Mouse (Mus musculus): ENCODE results near the gene Zdbf2. TPM values are rescaled to one million over a fixed set of nuclear protein-coding genes. Genes with fewer than 3 reads are reported as not detected.

The Zdbf2 gene
- total and polyA plus RNA-seq, 3 experiments = not detected

DNA sequence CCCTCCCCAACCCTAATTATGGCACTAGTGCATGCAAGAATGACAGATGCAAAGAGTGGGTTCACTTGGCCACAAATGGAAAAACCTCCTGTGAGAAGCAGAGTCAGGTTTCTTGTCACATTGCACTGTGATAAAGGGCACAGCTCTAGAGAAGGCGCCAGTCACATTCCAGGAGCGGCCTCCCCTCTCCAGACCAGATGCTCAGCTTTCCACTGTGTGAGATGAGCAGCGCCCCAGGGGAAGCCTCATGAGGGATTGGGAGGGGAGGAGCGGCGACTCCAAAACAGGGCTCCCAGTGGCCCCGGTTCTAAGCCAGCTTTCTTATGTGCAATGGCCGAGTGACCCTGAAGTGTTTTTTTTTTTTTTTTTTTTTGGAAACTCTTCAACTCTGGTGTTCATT, 47.2 kb upstream of the Zdbf2 start:
- Histone ChIP-seq H3K79me2 (replicated peaks; ENCODE audit: control insufficient read depth, extremely low read depth, insufficient read depth, poor library complexity, severe bottlenecking) (no peaks in the 10 kb centered on the region), H3K4me3 (replicated peaks in 1 of 3; ENCODE audit: low read depth in 2 of 3, low read length in 2 of 3, poor library complexity in 1 of 3) (no peak overlapping the region), H3K4me2 (ENCODE audit: insufficient read depth, low read depth, poor library complexity, severe bottlenecking) (no peak overlapping the region), H3K4me1 (ENCODE audit: control insufficient read depth in 1 of 2, insufficient read depth in 2 of 2) (no peaks in the 10 kb centered on the region), H3K27ac (ENCODE audit: insufficient read depth, low read depth) (no peak overlapping the region), H3K9ac (ENCODE audit: insufficient read depth, low read depth) (no peak overlapping the region), H3K9me3 (replicated peaks; ENCODE audit: low read length) (no peaks in the 10 kb centered on the region), H3K27me3 (replicated peaks) (no peaks in the 10 kb centered on the region), H3K36me3 (replicated peaks in 1 of 2; ENCODE audit: control insufficient read depth in 1 of 2, insufficient read depth in 1 of 2, low read length in 1 of 2) (no peaks in the 10 kb centered on the region)
- TF ChIP-seq ELF1 (IDR thresholded peaks at IDR 0.05; ENCODE audit: low read depth, low read length) = no peak
- in situ Hi-C loops (cut with MboI; ENCODE audit: low pct_ligation_motif_present, low pct_unique_long_range_greater_than_20kb, low sequenced_read_pairs) = no loop called here
- dilution Hi-C loops (cut with MboI; ENCODE audit: extremely low pct_ligation_motif_present, extremely low pct_unique_long_range_greater_than_20kb, low sequenced_read_pairs) = no loop called here
- no peak for DNase-seq (ENCODE audit: extremely low read depth)

DNA sequence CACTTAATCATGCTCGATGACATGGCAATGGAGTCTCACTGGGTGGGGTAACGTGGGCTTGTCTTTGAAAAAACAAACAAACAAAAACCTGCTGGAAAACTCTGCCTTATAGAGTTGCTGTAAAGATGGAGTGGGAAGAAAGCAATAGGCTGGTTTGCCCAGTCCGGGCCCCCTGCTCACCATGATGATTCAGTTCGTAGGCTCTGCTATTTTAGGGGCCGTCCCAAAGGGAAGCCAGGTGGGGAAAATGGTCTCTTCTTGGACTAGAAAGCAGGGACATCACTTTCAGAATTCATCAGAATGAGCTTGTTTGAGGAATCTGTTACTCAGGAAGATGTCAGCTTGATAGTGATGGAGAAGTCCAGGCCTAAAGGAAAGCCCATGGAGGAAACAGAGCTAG, 45.8 kb upstream of the Zdbf2 start:
- H3K27ac ChIP-seq (ENCODE audit: insufficient read depth, low read depth) = no peak overlapping the region
- TF ChIP-seq PAX5 (IDR thresholded peaks at IDR 0.05; ENCODE audit: low read length) (no peak), POLR2A (IDR thresholded peaks at IDR 0.05; ENCODE audit: low read depth, low read length) (no peak), GABPA (IDR thresholded peaks at IDR 0.05; ENCODE audit: insufficient replicate concordance, low read depth, low read length) (no peak)
- H3K27me3 ChIP-seq (replicated peaks) = no peaks in the 10 kb centered on the region
- no peaks in the 10 kb centered on the region for H3K4me1 ChIP-seq (ENCODE audit: control insufficient read depth in 1 of 2, insufficient read depth in 2 of 2)
- no peak overlapping the region for H3K9ac ChIP-seq (ENCODE audit: insufficient read depth, low read depth)
- H3K36me3 ChIP-seq (replicated peaks in 1 of 2; ENCODE audit: control insufficient read depth in 1 of 2, insufficient read depth in 1 of 2, low read length in 1 of 2) = no peaks in the 10 kb centered on the region
- no peak overlapping the region for H3K4me3 ChIP-seq (replicated peaks in 1 of 3; ENCODE audit: low read depth in 2 of 3, low read length in 2 of 3, poor library complexity in 1 of 3)
- H3K4me2 ChIP-seq (ENCODE audit: insufficient read depth, low read depth, poor library complexity, severe bottlenecking) = no peak overlapping the region
- DNase-seq (ENCODE audit: extremely low read depth) = no peak
- in situ Hi-C loops (cut with MboI; ENCODE audit: low pct_ligation_motif_present, low pct_unique_long_range_greater_than_20kb, low sequenced_read_pairs) (no loop called here), dilution Hi-C loops (cut with MboI; ENCODE audit: extremely low pct_ligation_motif_present, extremely low pct_unique_long_range_greater_than_20kb, low sequenced_read_pairs) (no loop called here)
- no peaks in the 10 kb centered on the region for H3K79me2 ChIP-seq (replicated peaks; ENCODE audit: control insufficient read depth, extremely low read depth, insufficient read depth, poor library complexity, severe bottlenecking)
- H3K9me3 ChIP-seq (replicated peaks; ENCODE audit: low read length) = no peaks in the 10 kb centered on the region

DNA sequence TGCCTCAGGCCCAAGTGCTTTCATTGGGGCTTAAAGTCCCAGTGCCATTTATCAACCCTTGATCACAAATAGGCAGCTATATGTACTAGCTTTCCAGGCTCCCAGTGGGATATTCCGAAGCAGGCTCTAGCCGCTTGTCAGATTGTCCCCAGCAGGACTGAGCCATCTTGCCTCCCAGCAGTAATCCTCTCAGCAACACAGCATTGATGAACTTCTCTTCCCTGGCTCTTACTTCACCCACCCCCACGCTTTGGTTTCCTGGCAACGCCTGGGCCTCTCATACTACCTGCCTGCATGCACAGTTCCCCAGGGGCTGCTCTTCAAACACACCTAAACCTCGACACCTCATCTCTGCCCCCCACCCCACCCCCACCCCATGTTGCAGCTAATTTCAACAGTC, 35.7 kb upstream of the Zdbf2 start:
- H3K9me3 ChIP-seq (replicated peaks; ENCODE audit: low read length) = no peaks in the 10 kb centered on the region
- no peaks in the 10 kb centered on the region for H3K4me1 ChIP-seq (ENCODE audit: control insufficient read depth in 1 of 2, insufficient read depth in 2 of 2)
- H3K4me2 ChIP-seq (ENCODE audit: insufficient read depth, low read depth, poor library complexity, severe bottlenecking) = no peak overlapping the region
- H3K27me3 ChIP-seq (replicated peaks) = no peaks in the 10 kb centered on the region
- H3K4me3 ChIP-seq (replicated peaks in 1 of 3; ENCODE audit: low read depth in 2 of 3, low read length in 2 of 3, poor library complexity in 1 of 3) = no peak overlapping the region
- H3K36me3 ChIP-seq (replicated peaks in 1 of 2; ENCODE audit: control insufficient read depth in 1 of 2, insufficient read depth in 1 of 2, low read length in 1 of 2) = no peaks in the 10 kb centered on the region
- H3K79me2 ChIP-seq (replicated peaks; ENCODE audit: control insufficient read depth, extremely low read depth, insufficient read depth, poor library complexity, severe bottlenecking) = no peaks in the 10 kb centered on the region
- TF ChIP-seq TBP (conservative IDR thresholded peaks at IDR 0.05; ENCODE audit: low read depth, low read length) = no peak
- TF ChIP-seq MAZ (IDR thresholded peaks at IDR 0.05; ENCODE audit: low read depth, low read length) = no peak
- TF ChIP-seq USF1 (IDR thresholded peaks at IDR 0.05; ENCODE audit: low read depth, low read length) = no peak
- TF ChIP-seq CHD2 (IDR thresholded peaks at IDR 0.05; ENCODE audit: low read length) = no peak
- no peak for TF ChIP-seq TCF12 (IDR thresholded peaks at IDR 0.05; ENCODE audit: low read depth, low read length)
- TF ChIP-seq MXI1 (IDR thresholded peaks at IDR 0.05; ENCODE audit: low read depth, low read length) = no peak
- TF ChIP-seq NELFE (IDR thresholded peaks at IDR 0.05; ENCODE audit: low read depth, low read length) = no peak
- TF ChIP-seq SMC3 (IDR thresholded peaks at IDR 0.05; ENCODE audit: low read depth, low read length) = no peak
- TF ChIP-seq POLR2A (IDR thresholded peaks at IDR 0.05; ENCODE audit: low read depth, low read length) = no peak
- TF ChIP-seq ZKSCAN1 (IDR thresholded peaks at IDR 0.05; ENCODE audit: borderline replicate concordance, low read depth, low read length) = no peak
- no peak for TF ChIP-seq HCFC1 (IDR thresholded peaks at IDR 0.05; ENCODE audit: low read depth, low read length)
- no peak for TF ChIP-seq GABPA (IDR thresholded peaks at IDR 0.05; ENCODE audit: insufficient replicate concordance, low read depth, low read length)
- TF ChIP-seq KAT2A (IDR thresholded peaks at IDR 0.05; ENCODE audit: insufficient replicate concordance, low read length) = no peak
- in situ Hi-C loops (cut with MboI; ENCODE audit: low pct_ligation_motif_present, low pct_unique_long_range_greater_than_20kb, low sequenced_read_pairs) (no loop called here), dilution Hi-C loops (cut with MboI; ENCODE audit: extremely low pct_ligation_motif_present, extremely low pct_unique_long_range_greater_than_20kb, low sequenced_read_pairs) (no loop called here)
- H3K27ac ChIP-seq (ENCODE audit: insufficient read depth, low read depth) = no peak overlapping the region
- no peak for DNase-seq (ENCODE audit: extremely low read depth)
- H3K9ac ChIP-seq (ENCODE audit: insufficient read depth, low read depth) = no peak overlapping the region

All from CH12.LX (cell line).